Mouse (Mus musculus) cortical plate, adult 2 months (tissue): ENCODE data around the gene P3h2. TPM values are rescaled to one million over a fixed set of nuclear protein-coding genes. Genes with fewer than 3 reads are reported as not detected.

Experiments
- H3K27ac ChIP-seq: fragments of 200-500 bp; 2 replicates; pipeline ENCODE4 v1.5.1; 2012; ENCODE audit warnings: low read length, control low read depth, inconsistent platforms; ENCODE audit not compliant: insufficient read depth
- H3K4me1 ChIP-seq: fragments of 200-500 bp; 2 replicates; pipeline ENCODE4 v1.6.1; 2011; ENCODE audit warnings: low read length; ENCODE audit not compliant: control insufficient read depth, insufficient read depth
- H3K4me3 ChIP-seq: fragments of 200-500 bp; 2 replicates; pipeline ENCODE4 v1.5.1; 2011; ENCODE audit warnings: mild to moderate bottlenecking, low read length, control low read depth; ENCODE audit not compliant: insufficient read depth
- CTCF ChIP-seq: fragments of 200-500 bp; IDR thresholded peaks from 2 replicates; pipeline ENCODE4 v1.5.1; 2011; ENCODE audit warnings: mild to moderate bottlenecking, control low read depth, low read length; ENCODE audit not compliant: insufficient read depth; ENCODE audit errors: extremely low read depth
- POLR2A ChIP-seq: fragments of 200-500 bp; IDR thresholded peaks from 2 replicates; pipeline ENCODE4 v1.6.1; 2011; ENCODE audit warnings: mild to moderate bottlenecking, low read length, control low read depth; ENCODE audit not compliant: insufficient read depth; ENCODE audit errors: extremely low read depth
- polyA plus RNA-seq: library from polyadenylated mRNA; depleted of rRNA; stranded (reverse); fragments of >200 nt; gene quantifications from 2 replicates; pipeline ENCODE4 v1.2.3, GENCODE M21; 2012; rRNA removed

Gene P3h2
- 1.9 and 2.0 TPM in 2 replicates for polyA plus RNA-seq

GRCm38 (mm10) chr16:26105115-26105974, at the start of gene P3h2:
Gene P3h2 (minus strand): TSS chr16:26105784.
- H3K27ac ChIP-seq, result peak within 1 kb of the TSS; percentile 77

GRCm38 (mm10) chr16:26152258-26152657, 46.7 kb upstream of the P3h2 start:
- no peak for TF ChIP-seq CTCF
- no peak for TF ChIP-seq POLR2A
- Histone ChIP-seq H3K27ac (no peak overlapping the region), H3K4me1 (no peaks in the 10 kb centered on the region), H3K4me3 (no peak overlapping the region)

More at GRCm38 (mm10) chr16:26105115-26105974, at the start of gene P3h2:
- TF ChIP-seq POLR2A, result no peak
- peak; percentile 12; the same call in 1 of the 2 replicates for TF ChIP-seq CTCF
- Histone ChIP-seq H3K4me1 (peaks cover 1% of the 10 kb centered on the region; the same call in 1 of the 2 replicates), H3K4me3 (peak within 1 kb of the TSS; percentile 92)

- Histone ChIP-seq H3K4me1 (no peaks in the 10 kb centered on the region), H3K4me3 (no peak overlapping the region), H3K27ac (no peak overlapping the region)
- TF ChIP-seq CTCF, result no peak
- TF ChIP-seq POLR2A, result no peak
These were observed 45.4 kb upstream of the P3h2 start for GRCm38 (mm10) chr16:26150943-26151342.

- no peaks in the 10 kb centered on the region for H3K4me1 ChIP-seq
- H3K27ac ChIP-seq, result no peak overlapping the region
- H3K4me3 ChIP-seq, result no peak overlapping the region
- TF ChIP-seq POLR2A (no peak), CTCF (no peak)
These were observed 41.3 kb upstream of the P3h2 start for GRCm38 (mm10) chr16:26146853-26147252.

- Histone ChIP-seq H3K27ac (no peak overlapping the region), H3K4me1 (no peaks in the 10 kb centered on the region), H3K4me3 (no peak overlapping the region)
- TF ChIP-seq CTCF (no peak), POLR2A (no peak)
These were observed 25.5 kb upstream of the P3h2 start for GRCm38 (mm10) chr16:26131126-26131525.

GRCm38 (mm10) chr16:26106618-26107017, 1.0 kb upstream of the P3h2 start:
- Histone ChIP-seq H3K4me3 (no peak overlapping the region), H3K4me1 (peaks cover 1% of the 10 kb centered on the region; the same call in 1 of the 2 replicates), H3K27ac (no peak overlapping the region)
- TF ChIP-seq POLR2A, result no peak
- TF ChIP-seq CTCF, result no peak

- Histone ChIP-seq H3K4me1 (peaks cover 1% of the 10 kb centered on the region; the same call in 1 of the 2 replicates), H3K27ac (peak overlapping the region; percentile 77; the same call in 1 of the 2 replicates), H3K4me3 (peak overlapping the region; percentile 92)
- no peak for TF ChIP-seq POLR2A
These were observed 545 bp upstream of the P3h2 start for GRCm38 (mm10) chr16:26106041-26106617.

GRCm38 (mm10) chr16:26104274-26104673, 1.3 kb downstream of the P3h2 start:
- Histone ChIP-seq H3K4me3 (peak overlapping the region; percentile 92; the same call in 1 of the 2 replicates), H3K4me1 (peaks cover 1% of the 10 kb centered on the region; the same call in 1 of the 2 replicates), H3K27ac (no peak overlapping the region)
- TF ChIP-seq POLR2A (no peak), CTCF (no peak)

- peaks cover 1% of the 10 kb centered on the region; the same call in 1 of the 2 replicates for H3K4me1 ChIP-seq
- no peak for TF ChIP-seq CTCF
- H3K27ac ChIP-seq, result no peak overlapping the region
- H3K4me3 ChIP-seq, result no peak overlapping the region
These were observed 2.7 kb downstream of the P3h2 start for GRCm38 (mm10) chr16:26102856-26103255.

GRCm38 (mm10) chr16:26100167-26100566, 5.4 kb downstream of the P3h2 start:
- Histone ChIP-seq H3K4me1 (peaks cover 1% of the 10 kb centered on the region; the same call in 1 of the 2 replicates), H3K27ac (no peak overlapping the region), H3K4me3 (no peak overlapping the region)
- TF ChIP-seq POLR2A (no peak), CTCF (no peak)
